Mouse (Mus musculus): ENCODE results near the gene Tnrc6c.

Tnrc6c gene

DNA sequence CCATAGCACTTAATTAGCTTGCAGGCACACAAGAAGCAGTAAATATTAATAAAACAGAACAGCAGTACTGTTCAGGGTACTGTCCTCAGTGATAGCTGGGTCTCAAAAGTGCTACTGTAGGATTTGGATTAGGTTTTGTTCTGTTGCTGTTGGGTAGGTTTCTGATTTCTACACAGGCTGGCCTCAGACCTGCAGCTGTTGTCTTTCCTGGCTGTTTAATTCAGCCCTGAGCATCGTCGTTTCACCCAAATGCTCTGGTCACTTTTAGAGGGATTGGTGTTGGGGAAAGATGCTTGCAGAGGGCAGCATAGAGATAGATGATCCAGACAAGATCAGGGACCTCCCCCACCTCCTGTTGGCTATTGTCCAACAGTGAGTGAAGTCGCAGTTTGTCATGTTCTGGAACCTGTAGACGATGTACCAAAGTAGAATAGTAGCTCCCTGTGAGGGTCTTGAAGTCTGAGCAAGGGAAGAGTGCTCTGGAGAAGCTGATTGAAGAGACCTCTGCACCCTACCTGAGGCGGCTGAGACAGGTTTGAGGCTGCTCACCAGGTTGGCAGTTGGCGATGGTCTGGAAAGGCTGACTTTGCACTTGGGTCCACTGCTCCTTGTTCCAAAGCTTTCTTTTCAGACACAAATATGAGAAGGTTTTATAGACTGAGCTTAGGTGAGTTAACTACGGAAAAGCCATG lies 75.9 kb downstream of the Tnrc6c start:
- Histone ChIP-seq H3K4me1 (replicated peaks; ENCODE audit: low read depth, low read length) (peaks cover 33% of the 10 kb centered on the region), H3K36me3 (ENCODE audit: insufficient read depth, low read length) (peaks cover 59% of the 10 kb centered on the region), H3K27me3 (ENCODE audit: insufficient read depth, low read length) (no peaks in the 10 kb centered on the region), H3K9me3 (ENCODE audit: low read length) (no peaks in the 10 kb centered on the region), H3K4me3 (replicated peaks; ENCODE audit: low read length) (no peak overlapping the region)
- TF ChIP-seq NANOG (IDR thresholded peaks at IDR 0.05; ENCODE audit: borderline replicate concordance, low read length) (no peak), CTCF (conservative IDR thresholded peaks at IDR 0.05; ENCODE audit: low read length) (no peak), POU5F1 (IDR thresholded peaks at IDR 0.05; ENCODE audit: borderline replicate concordance, low read length) (no peak)

DNA sequence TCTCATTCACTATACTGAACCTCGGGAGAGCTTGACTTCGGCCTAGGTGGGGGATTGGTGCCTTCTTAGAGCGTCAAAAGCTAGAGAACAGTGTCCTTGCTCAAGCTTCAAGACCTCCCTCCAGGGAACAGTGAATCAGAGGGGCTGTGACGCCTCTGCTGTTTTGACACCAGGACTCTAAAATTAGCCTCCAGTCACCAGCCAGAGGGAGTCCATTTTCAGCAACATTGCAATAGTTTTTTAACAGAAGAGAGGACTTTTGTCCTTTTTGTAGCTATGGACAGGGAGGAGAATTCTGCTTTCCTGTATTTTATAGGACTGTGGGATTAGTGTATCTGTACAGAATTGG lies 76.4 kb downstream of the Tnrc6c start:
- H3K4me3 ChIP-seq (replicated peaks; ENCODE audit: low read length) = no peak overlapping the region

DNA sequence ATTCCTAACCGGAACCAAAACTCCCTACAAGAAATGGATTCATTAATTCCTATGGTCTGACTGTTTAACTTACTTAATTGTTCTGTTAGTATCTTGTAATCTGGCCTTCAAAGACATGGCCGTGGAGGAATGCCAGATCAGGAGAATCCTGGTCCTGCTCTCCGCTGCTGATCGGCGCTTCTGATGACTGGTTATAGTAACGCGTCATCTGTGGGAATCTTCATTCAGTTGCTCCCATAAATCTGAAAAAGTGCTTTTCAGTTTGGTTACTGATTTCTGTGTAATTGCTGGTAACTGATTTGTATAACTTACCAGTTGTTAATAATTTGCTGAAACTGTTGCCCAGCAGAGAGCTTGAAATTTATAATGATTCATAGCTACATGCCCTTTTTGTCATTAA lies 77.4 kb downstream of the Tnrc6c start:
- Histone ChIP-seq H3K4me3 (replicated peaks; ENCODE audit: low read length) (no peak overlapping the region), H3K4me1 (replicated peaks; ENCODE audit: low read depth, low read length) (peaks cover 33% of the 10 kb centered on the region), H3K27me3 (ENCODE audit: insufficient read depth, low read length) (no peaks in the 10 kb centered on the region), H3K9me3 (ENCODE audit: low read length) (no peaks in the 10 kb centered on the region), H3K36me3 (ENCODE audit: insufficient read depth, low read length) (peaks cover 62% of the 10 kb centered on the region)
- TF ChIP-seq CTCF (conservative IDR thresholded peaks at IDR 0.05; ENCODE audit: low read length) = no peak

More for the DNA sequence above, 76.4 kb downstream of the Tnrc6c start:
- Histone ChIP-seq H3K27me3 (ENCODE audit: insufficient read depth, low read length) (no peaks in the 10 kb centered on the region), H3K9me3 (ENCODE audit: low read length) (no peaks in the 10 kb centered on the region), H3K4me1 (replicated peaks; ENCODE audit: low read depth, low read length) (peaks cover 33% of the 10 kb centered on the region), H3K36me3 (ENCODE audit: insufficient read depth, low read length) (peaks cover 61% of the 10 kb centered on the region)
- TF ChIP-seq CTCF (conservative IDR thresholded peaks at IDR 0.05; ENCODE audit: low read length) (no peak), NANOG (IDR thresholded peaks at IDR 0.05; ENCODE audit: borderline replicate concordance, low read length) (no peak), POU5F1 (IDR thresholded peaks at IDR 0.05; ENCODE audit: borderline replicate concordance, low read length) (no peak)

DNA sequence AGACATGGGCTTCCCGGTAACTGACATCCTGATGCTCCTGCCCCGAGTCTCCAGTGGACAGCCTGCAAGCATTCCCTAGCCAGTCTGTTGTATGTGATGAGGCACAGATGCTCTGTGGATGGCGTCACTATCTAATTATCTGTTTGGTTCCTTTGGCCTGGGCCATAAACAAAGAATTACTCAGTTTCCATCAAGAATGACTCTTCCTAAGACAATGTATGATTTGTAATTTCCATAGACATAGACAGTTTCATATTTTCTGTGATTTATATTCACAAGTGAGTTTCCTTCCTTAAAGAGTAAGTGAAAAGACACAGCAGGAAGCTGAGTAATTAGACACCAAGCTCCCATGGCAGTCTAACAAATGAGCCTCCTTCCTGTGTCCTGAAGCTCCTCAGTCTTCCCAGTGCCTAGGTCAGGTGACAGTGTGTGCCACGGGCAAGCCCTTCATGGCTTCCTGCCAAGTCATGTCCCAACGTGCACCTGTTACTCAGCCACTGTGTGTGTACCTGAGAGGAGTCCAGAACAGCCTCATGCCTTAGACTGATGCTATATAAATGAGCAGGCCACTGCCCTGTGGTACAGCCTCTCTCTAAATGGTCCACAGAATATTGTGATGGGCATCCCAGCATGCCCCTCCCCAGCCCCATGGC lies 82.1 kb downstream of the Tnrc6c start:
- no peak overlapping the region for H3K4me3 ChIP-seq (replicated peaks; ENCODE audit: low read length)
- TF ChIP-seq CTCF (conservative IDR thresholded peaks at IDR 0.05; ENCODE audit: low read length) = no peak
- no peak for TF ChIP-seq NANOG (IDR thresholded peaks at IDR 0.05; ENCODE audit: borderline replicate concordance, low read length)
- TF ChIP-seq POU5F1 (IDR thresholded peaks at IDR 0.05; ENCODE audit: borderline replicate concordance, low read length) = no peak
- H3K36me3 ChIP-seq (ENCODE audit: insufficient read depth, low read length) = peaks cover 91% of the 10 kb centered on the region
- no peaks in the 10 kb centered on the region for H3K27me3 ChIP-seq (ENCODE audit: insufficient read depth, low read length)
- H3K4me1 ChIP-seq (replicated peaks; ENCODE audit: low read depth, low read length) = peaks cover 36% of the 10 kb centered on the region
- H3K9me3 ChIP-seq (ENCODE audit: low read length) = no peaks in the 10 kb centered on the region

DNA sequence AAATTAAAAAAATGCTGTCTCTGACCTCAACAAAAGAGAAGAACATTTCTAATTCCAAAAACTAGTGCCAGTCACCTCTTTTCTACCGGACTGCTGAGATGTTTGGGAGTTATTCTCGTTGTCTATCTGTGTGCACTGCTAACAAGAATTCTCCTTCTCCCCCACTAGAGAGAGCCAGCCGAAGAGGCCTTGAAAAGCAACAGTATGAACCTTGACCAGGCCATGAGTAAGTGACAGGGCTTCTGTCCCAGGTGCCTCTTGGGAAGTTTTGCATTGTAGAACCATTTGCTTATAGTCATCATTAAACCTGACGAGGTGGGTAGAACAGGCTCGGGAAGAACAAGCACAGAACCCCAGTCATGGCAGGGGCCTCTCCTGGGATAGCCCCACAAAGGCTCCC lies 84.0 kb downstream of the Tnrc6c start:
- Histone ChIP-seq H3K4me3 (replicated peaks; ENCODE audit: low read length) (no peak overlapping the region), H3K36me3 (ENCODE audit: insufficient read depth, low read length) (peaks cover 98% of the 10 kb centered on the region), H3K4me1 (replicated peaks; ENCODE audit: low read depth, low read length) (peaks cover 41% of the 10 kb centered on the region), H3K9me3 (ENCODE audit: low read length) (no peaks in the 10 kb centered on the region), H3K27me3 (ENCODE audit: insufficient read depth, low read length) (no peaks in the 10 kb centered on the region)
- TF ChIP-seq CTCF (conservative IDR thresholded peaks at IDR 0.05; ENCODE audit: low read length) = no peak
- no peak for TF ChIP-seq POU5F1 (IDR thresholded peaks at IDR 0.05; ENCODE audit: borderline replicate concordance, low read length)
- TF ChIP-seq NANOG (IDR thresholded peaks at IDR 0.05; ENCODE audit: borderline replicate concordance, low read length) = no peak

DNA sequence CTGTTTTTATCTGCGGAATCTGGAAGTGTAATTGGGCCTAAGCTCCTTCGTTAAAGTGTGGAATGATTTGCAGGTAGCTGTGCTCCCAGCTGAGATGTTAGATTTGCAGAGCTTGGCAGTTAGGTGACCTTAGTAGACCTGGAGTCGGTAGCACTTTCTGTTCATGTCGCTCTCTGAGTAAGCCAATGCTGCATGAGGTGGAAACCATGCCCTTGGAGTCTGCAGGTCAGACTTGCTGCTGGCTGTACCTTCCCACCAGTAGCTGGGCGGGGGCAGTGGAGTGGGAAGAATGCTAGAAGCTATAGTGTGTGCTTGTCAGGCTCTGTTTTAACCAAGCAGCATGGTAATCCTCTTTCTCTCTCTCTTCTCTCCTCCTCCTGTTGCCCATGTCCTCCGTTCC lies 87.0 kb downstream of the Tnrc6c start:
- no peaks in the 10 kb centered on the region for H3K9me3 ChIP-seq (ENCODE audit: low read length)
- H3K27me3 ChIP-seq (ENCODE audit: insufficient read depth, low read length) = no peaks in the 10 kb centered on the region
- H3K4me3 ChIP-seq (replicated peaks; ENCODE audit: low read length) = no peak overlapping the region
- peaks cover 38% of the 10 kb centered on the region for H3K4me1 ChIP-seq (replicated peaks; ENCODE audit: low read depth, low read length)
- TF ChIP-seq CTCF (conservative IDR thresholded peaks at IDR 0.05; ENCODE audit: low read length) = no peak
- TF ChIP-seq POU5F1 (IDR thresholded peaks at IDR 0.05; ENCODE audit: borderline replicate concordance, low read length) = no peak
- TF ChIP-seq NANOG (IDR thresholded peaks at IDR 0.05; ENCODE audit: borderline replicate concordance, low read length) = no peak
- peaks cover 99% of the 10 kb centered on the region for H3K36me3 ChIP-seq (ENCODE audit: insufficient read depth, low read length)

DNA sequence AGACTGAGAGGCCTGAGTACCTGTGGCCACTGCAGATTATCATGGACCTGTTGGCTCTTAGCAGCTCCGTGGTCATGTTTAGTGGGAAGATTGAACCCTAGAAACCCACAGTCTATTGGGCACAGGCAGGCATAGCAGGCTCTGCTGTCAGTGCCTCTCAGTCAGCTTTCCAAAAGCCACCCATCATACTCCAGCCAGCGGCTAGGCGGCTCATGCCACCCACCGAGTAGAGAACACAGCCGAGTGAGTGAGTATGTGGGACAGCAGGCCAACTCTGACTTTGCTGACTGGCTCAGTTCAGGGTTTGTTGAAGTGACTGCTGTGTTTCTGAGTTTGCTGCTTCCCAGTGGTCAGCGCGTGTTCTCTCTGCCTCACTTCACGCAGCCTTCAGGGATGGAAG lies 88.2 kb downstream of the Tnrc6c start:
- peaks cover 99% of the 10 kb centered on the region for H3K36me3 ChIP-seq (ENCODE audit: insufficient read depth, low read length)
- no peaks in the 10 kb centered on the region for H3K9me3 ChIP-seq (ENCODE audit: low read length)
- TF ChIP-seq CTCF (conservative IDR thresholded peaks at IDR 0.05; ENCODE audit: low read length) (no peak), POU5F1 (IDR thresholded peaks at IDR 0.05; ENCODE audit: borderline replicate concordance, low read length) (no peak), NANOG (IDR thresholded peaks at IDR 0.05; ENCODE audit: borderline replicate concordance, low read length) (no peak)

DNA sequence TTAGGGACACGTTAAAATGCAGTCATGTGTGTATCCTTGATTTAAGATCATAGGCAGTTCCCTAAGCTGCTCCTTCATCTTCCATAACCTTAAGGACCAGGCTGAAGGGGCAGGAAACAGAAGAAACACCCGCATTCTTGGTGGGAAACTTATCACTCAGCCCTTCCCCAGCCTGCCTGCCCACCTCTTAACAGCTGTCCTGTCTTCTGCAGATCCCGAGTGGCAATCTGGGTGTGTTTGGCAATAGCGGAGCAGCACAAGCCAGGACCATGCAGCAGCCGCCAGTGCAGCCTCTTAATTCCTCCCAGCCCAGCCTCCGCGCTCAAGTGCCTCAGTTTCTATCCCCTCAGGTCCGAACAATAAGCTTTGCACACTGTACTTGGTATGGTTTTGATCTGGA lies 88.6 kb downstream of the Tnrc6c start:
- TF ChIP-seq POU5F1 (IDR thresholded peaks at IDR 0.05; ENCODE audit: borderline replicate concordance, low read length) (no peak), NANOG (IDR thresholded peaks at IDR 0.05; ENCODE audit: borderline replicate concordance, low read length) (no peak), CTCF (conservative IDR thresholded peaks at IDR 0.05; ENCODE audit: low read length) (no peak)
- no peaks in the 10 kb centered on the region for H3K9me3 ChIP-seq (ENCODE audit: low read length)
- H3K36me3 ChIP-seq (ENCODE audit: insufficient read depth, low read length) = peaks cover 99% of the 10 kb centered on the region
- H3K4me1 ChIP-seq (replicated peaks; ENCODE audit: low read depth, low read length) = peaks cover 38% of the 10 kb centered on the region
- H3K4me3 ChIP-seq (replicated peaks; ENCODE audit: low read length) = no peak overlapping the region
- no peaks in the 10 kb centered on the region for H3K27me3 ChIP-seq (ENCODE audit: insufficient read depth, low read length)

More for the DNA sequence above, 88.2 kb downstream of the Tnrc6c start:
- no peak overlapping the region for H3K4me3 ChIP-seq (replicated peaks; ENCODE audit: low read length)
- peaks cover 38% of the 10 kb centered on the region for H3K4me1 ChIP-seq (replicated peaks; ENCODE audit: low read depth, low read length)
- no peaks in the 10 kb centered on the region for H3K27me3 ChIP-seq (ENCODE audit: insufficient read depth, low read length)
